Mouse (Mus musculus) heart, postnatal 0 days (tissue): ENCODE results near the gene Sf3a1.

Experiments
- CTCF ChIP-seq: IDR thresholded peaks from 2 replicates; pipeline ENCODE4 v1.5.1; 2016; ENCODE audit warnings: antibody characterized with exemption, control low read depth, low read depth
- EP300 ChIP-seq: IDR thresholded peaks from 2 replicates; pipeline ENCODE4 v1.6.1; 2016; ENCODE audit warnings: antibody characterized with exemption, low read depth

DNA sequence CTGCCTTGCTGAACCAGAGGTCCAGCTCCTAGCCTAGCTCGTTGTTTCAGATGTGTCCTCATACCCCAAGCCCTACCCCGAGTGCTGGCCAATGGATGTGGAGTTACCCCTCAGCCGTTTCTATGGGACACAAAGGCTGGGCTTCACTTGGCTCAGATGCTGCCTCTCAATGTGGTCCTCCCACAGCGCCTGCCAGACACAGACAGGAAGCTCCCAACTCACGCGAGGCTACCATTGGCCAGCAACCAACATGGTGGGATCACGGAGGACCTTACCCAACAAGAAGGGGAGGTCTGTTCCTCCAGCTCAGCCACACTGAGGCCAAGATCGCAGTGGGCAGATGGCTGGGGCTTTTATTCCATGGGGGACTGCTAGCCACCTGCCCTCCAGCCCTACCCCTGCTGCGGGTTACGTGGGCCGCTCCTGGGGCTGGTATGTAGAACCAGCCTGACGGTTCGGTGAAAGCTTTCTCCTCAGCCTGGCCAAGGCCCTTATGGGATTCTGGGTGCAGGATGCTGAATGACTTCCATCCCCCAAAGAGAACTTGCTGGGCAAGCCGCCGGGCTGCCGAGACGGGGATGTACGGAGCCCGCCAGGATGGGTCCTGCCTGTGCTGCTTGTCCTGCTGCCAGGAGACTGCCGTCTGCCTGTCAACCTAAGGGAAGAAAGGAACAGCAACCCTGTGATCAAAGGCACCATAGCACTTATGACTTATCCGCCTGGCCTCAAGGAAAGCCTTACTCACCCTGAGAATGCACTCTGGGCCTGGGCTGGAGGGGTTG is 16.7 kb upstream of the Sf3a1 start:
- TF ChIP-seq CTCF (no peak), EP300 (no peak)
